Mouse (Mus musculus) embryonic fibroblast, embryonic 13.5 days (primary cell): ENCODE measurements around the gene Ttc13. TPM values are rescaled to one million over a fixed set of nuclear protein-coding genes. Genes with fewer than 3 reads are reported as not detected.

Experiments
- H3K27ac ChIP-seq: 2 replicates; pipeline ENCODE4 v1.5.1; 2012; ENCODE audit warnings: low read length, control low read depth, inconsistent platforms; ENCODE audit not compliant: insufficient read depth
- H3K4me1 ChIP-seq: 2 replicates; pipeline ENCODE4 v1.6.1; 2011; ENCODE audit warnings: low read length; ENCODE audit not compliant: control insufficient read depth, insufficient read depth
- H3K4me3 ChIP-seq: 2 replicates; pipeline ENCODE4 v1.5.1; 2011; ENCODE audit warnings: mild to moderate bottlenecking, control low read depth, low read length; ENCODE audit not compliant: insufficient read depth
- CTCF ChIP-seq: IDR thresholded peaks from 2 replicates; pipeline ENCODE4 v1.5.1; 2011; ENCODE audit warnings: mild to moderate bottlenecking, control low read depth, low read length, moderate library complexity, borderline replicate concordance; ENCODE audit not compliant: insufficient read depth
- POLR2A ChIP-seq: IDR thresholded peaks from 2 replicates; pipeline ENCODE4 v1.6.1; 2011; ENCODE audit warnings: low read depth, mild to moderate bottlenecking, control low read depth, low read length, moderate library complexity
- polyA plus RNA-seq: library from polyadenylated mRNA; stranded (reverse); fragments of >200 nt; gene quantifications from 2 replicates; pipeline ENCODE4 v1.2.4, GENCODE M21; 2011; ENCODE audit warnings: low read depth; ENCODE audit not compliant: missing spikeins, insufficient read length

The Ttc13 gene
- polyA plus RNA-seq, 1 experiment = 54.1 TPM

GRCm38 (mm10) chr8:124635247-124635502, 86.6 kb downstream of the Ttc13 start:
- no peak overlapping the region for H3K27ac ChIP-seq
- H3K4me3 ChIP-seq = no peak overlapping the region
- peaks cover 10% of the 10 kb centered on the region for H3K4me1 ChIP-seq
- TF ChIP-seq POLR2A (no peak), CTCF (no peak)

- no peak overlapping the region for H3K4me3 ChIP-seq
- H3K27ac ChIP-seq = peak overlapping the region; percentile 10; the same call in 1 of the 2 replicates
- no peak for TF ChIP-seq CTCF
- TF ChIP-seq POLR2A = no peak
- peaks cover 10% of the 10 kb centered on the region for H3K4me1 ChIP-seq
Observed at GRCm38 (mm10) chr8:124634411-124635246, 87.2 kb downstream of the Ttc13 start.

DNA sequence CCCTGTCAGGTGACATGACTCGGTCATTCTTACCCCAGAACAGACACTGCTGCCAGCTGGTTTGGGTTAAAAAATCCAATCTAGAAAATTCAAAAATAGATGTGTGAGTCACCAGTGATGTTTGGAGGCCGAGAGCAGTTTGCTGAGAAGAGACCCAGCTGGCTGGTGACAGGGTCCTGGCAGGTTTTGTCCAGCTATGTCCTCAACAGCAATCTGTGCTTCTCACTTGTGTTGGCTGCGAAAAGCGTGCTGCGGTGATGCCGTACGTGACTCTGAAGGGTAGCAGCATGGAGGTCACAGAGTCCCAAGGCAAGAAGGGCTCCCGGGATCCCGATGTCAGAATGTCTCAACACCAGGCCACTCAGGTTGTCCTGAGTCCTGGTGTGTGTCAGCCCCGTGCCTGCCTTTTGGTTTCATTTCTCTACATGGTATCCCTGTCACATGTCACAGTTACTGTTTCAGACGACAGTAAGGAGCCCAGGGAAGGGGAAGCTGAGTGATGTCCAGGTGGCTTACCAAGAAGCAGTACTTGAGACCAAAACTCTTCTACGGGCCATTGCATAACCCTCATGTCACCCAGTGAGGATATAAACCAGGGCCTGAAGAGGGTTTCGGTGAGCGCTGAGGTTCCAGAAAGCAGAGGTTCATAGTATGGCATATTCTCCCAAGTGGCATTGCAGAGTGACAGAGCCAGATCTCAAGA, 88.6 kb downstream of the Ttc13 start:
- H3K4me1 ChIP-seq = peaks cover 10% of the 10 kb centered on the region
- TF ChIP-seq POLR2A = no peak
- no peak overlapping the region for H3K4me3 ChIP-seq
- peak overlapping the region; percentile 90 for H3K27ac ChIP-seq

- peaks cover 10% of the 10 kb centered on the region for H3K4me1 ChIP-seq
- peak overlapping the region; percentile 90 for H3K27ac ChIP-seq
- TF ChIP-seq POLR2A (no peak), CTCF (no peak)
- no peak overlapping the region for H3K4me3 ChIP-seq
Observed at GRCm38 (mm10) chr8:124631966-124632365, 89.8 kb downstream of the Ttc13 start.

- TF ChIP-seq POLR2A (no peak), CTCF (no peak)
- H3K4me3 ChIP-seq = no peak overlapping the region
- H3K4me1 ChIP-seq = peaks cover 10% of the 10 kb centered on the region
- H3K27ac ChIP-seq = no peak overlapping the region
Observed at GRCm38 (mm10) chr8:124630891-124631290, 90.9 kb downstream of the Ttc13 start.

DNA sequence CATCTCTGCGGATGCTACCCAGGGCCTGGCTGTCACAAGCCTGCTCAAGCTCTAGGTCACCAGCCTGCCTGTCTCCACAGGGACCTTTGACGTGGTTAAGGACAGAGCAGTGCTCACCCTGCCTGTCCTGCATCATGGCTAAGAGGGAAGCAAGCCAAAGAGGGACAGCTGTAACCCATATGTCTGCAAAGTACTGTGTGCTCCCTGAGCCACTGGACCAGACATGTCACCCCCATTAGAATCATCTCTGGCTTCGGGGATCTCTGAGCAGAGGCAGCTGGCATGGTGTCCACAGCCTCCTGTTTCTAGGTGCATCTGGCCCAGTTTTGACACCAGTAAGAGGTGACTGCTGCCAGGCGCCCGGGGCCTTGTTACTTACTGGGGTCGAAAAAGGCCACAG, 91.3 kb downstream of the Ttc13 start:
- TF ChIP-seq CTCF (no peak), POLR2A (no peak)
- H3K4me3 ChIP-seq = no peak overlapping the region
- H3K4me1 ChIP-seq = peaks cover 10% of the 10 kb centered on the region
- H3K27ac ChIP-seq = no peak overlapping the region

DNA sequence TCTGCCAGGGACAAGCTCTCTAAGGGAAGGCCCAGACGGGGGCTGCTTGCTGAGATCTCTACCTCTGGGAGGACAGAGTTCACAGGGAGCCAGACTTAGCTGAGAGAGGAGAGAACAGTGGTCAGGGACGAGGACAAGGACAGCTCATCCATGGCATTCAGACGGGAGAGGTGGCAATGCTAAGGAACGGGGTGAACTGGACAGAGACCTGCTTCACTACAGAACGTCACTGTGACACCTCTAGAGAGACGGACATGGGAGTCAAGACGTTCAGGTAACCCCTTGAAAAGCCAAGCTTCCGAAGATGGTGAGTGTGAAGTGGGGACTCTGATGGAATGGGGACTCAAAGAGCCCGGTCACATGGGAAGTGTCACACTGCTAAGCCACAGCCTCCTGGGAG, 95.5 kb downstream of the Ttc13 start:
- H3K4me1 ChIP-seq = peaks cover 2% of the 10 kb centered on the region; the same call in 1 of the 2 replicates
- TF ChIP-seq CTCF (no peak), POLR2A (no peak)
- no peak overlapping the region for H3K27ac ChIP-seq
- no peak overlapping the region for H3K4me3 ChIP-seq

Other genes starting within 250 kb of the Ttc13 start
- 26.7 and 26.9 TPM in 2 replicates for gene Cog2, start 201.2 kb downstream of the Ttc13 start, polyA plus RNA-seq
- not detected in 2 replicates for gene Agt, start 152.3 kb downstream of the Ttc13 start, polyA plus RNA-seq
- not detected in 2 replicates for gene Capn9, start 145.9 kb downstream of the Ttc13 start, polyA plus RNA-seq
- gene 2310022B05Rik, start 58.6 kb downstream of the Ttc13 start, polyA plus RNA-seq = 161 and 164 TPM in 2 replicates
- 8.2 and 10.4 TPM in 2 replicates for gene Arv1, start 156 bp upstream of the Ttc13 start, polyA plus RNA-seq
- not detected in 2 replicates for gene Fam89a, start 29.8 kb upstream of the Ttc13 start, polyA plus RNA-seq
- gene Trim67, start 71.1 kb upstream of the Ttc13 start, polyA plus RNA-seq = not detected in 2 replicates
- gene Gnpat, start 141.1 kb upstream of the Ttc13 start, polyA plus RNA-seq = 48.6 and 62.2 TPM in 2 replicates
- gene 2810004N23Rik, start 141.1 kb upstream of the Ttc13 start, polyA plus RNA-seq = 29.6 and 32.6 TPM in 2 replicates
- gene Exoc8, start 175.7 kb upstream of the Ttc13 start, polyA plus RNA-seq = 15.7 and 18.1 TPM in 2 replicates
- gene Sprtn, start 175.9 kb upstream of the Ttc13 start, polyA plus RNA-seq = 18.5 and 19.1 TPM in 2 replicates
- gene Egln1, start 227.3 kb upstream of the Ttc13 start, polyA plus RNA-seq = 33.1 and 33.7 TPM in 2 replicates